Mouse (Mus musculus) heart, adult 9 months (tissue): Measurements from ENCODE around the gene Ranbp9.

Experiments used
- DNase-seq, 2 experiments: peaks; one replicate each; pipeline ENCODE4 v3.0.0; 2022; ENCODE audit warnings: low spot score in 2 of 2

Ranbp9 gene

GRCm38 (mm10) chr13:43452177-43452576 lies 28.9 kb downstream of the Ranbp9 start:
- no peak for DNase-seq

- no peak for DNase-seq
Observed at GRCm38 (mm10) chr13:43450686-43451085, 30.4 kb downstream of the Ranbp9 start.

DNA sequence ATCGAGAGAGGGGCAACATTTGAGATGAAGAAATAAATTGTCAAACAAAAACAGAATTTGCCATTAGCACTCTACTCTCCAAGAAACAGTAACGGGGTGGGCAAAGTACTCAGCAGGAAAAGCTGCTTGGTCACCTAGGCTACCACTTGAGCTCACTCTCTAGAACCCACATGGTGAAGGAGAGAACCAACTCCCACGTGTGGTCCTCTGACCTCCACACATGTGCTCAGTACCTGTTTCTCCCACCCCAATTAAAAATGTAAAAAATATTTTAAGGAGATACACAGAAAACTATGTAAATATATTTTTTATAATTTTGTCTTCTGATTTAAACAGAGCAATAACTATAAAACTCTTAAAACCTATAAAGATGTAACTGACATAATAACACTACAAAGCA lies 33.4 kb downstream of the Ranbp9 start:
- no peak for DNase-seq

DNA sequence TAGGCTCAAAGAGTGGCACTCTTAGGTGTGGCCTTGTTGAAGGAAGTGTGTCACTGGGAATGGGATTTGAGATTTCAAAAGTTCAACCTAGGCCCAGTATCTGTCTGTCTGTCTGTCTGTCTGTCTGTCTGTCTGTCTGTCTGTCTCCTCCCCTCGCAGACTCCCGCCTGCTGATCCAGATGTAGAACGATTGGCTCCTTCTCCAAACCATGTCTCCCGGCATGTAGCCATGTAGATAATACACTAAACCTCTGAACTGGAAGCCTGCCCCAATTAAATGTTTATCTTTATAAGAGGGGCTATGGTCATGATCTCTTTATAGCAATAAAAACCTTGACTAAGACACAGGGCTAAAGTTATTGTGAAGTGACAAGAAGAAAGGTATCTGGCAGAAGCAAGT lies 35.3 kb downstream of the Ranbp9 start:
- no peak for DNase-seq

GRCm38 (mm10) chr13:43444717-43445116 lies 36.4 kb downstream of the Ranbp9 start:
- no peak for DNase-seq

GRCm38 (mm10) chr13:43443706-43444105 lies 37.4 kb downstream of the Ranbp9 start:
- DNase-seq = no peak

- no peak for DNase-seq
Observed at GRCm38 (mm10) chr13:43442551-43442950, 38.5 kb downstream of the Ranbp9 start.

DNA sequence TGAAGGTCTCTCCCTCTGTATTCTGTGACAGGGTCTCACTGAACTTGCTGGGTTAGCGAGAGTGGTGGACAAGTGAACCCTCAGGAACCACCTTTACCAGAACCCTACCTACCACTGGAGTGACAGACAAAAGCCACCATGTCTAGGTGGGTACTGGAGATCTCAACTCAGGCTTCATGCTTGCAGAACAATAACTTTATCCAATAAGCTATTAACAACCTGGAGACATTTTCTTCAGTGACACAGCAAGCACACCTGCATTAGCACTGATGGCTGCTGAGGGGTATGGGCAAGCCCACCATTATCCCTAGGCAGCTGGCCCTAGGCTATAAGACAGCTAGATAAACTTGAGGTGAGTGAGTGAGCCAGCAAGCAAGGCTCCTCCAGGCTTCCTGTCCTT lies 40.7 kb downstream of the Ranbp9 start:
- DNase-seq = no peak

DNA sequence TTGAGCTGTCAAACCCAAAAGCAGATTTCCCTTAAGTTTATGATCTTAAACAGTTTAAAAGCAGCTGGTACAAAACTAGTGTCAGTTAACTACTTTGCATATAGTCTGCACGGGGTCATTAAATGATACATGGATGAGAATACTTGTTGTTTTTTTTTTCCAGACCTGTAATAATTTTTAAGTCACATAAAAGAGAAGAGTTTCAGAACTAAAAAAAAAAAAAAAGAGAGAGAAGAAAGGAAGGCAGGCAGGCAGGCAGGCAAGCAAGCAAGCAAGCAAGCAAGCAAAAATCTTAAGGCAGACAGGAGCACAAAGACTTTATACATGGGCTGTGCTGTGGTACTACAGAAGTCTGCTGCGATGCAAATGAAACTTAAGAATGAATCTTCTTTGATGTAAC lies 47.7 kb downstream of the Ranbp9 start:
- DNase-seq = no peak

GRCm38 (mm10) chr13:43428436-43428835 lies 52.6 kb downstream of the Ranbp9 start:
- DNase-seq = no peak

DNA sequence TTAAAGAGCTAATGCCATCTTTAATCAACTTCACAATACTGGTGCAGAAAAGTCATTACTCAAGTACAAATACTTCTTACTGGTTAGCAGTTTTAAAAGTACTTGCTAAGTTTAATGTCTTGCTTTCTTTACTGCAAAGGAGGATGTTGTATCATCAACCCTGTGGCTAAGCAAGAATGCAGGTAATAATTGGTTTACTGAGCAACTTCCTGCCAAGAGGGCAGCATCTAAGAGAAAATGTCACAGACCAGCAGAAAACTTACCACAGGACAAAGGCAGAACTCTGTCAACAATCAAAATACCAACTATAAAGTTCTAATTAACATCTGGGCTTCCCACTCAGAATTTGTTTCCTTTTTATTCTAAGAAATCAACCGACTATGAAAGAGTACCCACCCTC lies 65.8 kb downstream of the Ranbp9 start:
- DNase-seq = no peak

DNA sequence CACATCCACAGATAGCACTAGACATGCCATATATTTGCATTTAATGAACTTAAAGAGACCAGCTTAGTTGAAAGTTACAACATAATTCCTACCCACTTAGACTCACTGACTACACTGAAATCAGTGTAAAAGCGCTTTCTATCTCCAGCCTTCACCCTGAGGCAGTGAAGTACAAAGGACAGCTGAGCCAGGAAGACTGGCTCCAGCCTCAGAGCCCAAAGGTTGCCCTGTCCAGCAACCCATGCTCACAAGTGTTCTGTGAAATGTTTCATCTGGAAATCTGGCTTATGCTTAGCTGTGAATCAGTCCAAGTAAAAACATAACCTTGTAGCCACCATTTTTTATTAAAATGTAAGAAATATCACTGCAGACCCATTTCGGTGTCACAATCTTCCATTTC lies 67.5 kb downstream of the Ranbp9 start:
- DNase-seq = no peak

DNA sequence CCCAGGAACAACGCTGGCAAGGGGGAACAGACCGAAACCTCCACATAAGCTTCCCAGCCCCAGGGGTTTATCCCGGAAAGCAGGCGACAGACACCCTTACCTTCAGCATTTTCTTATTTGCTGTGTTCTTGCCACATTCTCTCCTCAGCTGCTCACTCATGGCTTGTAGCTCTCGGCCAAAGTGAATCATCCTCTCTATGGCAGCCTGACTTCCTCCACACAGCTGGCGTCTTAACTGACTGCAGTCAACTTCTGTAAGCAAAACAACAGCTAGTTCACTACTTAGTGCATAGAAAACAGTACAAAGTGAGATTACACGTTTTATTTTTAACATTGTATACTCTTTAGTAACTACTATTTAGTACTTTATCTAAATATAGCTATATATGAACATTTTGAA lies 68.8 kb downstream of the Ranbp9 start:
- no peak for DNase-seq

- no peak for DNase-seq
Observed at GRCm38 (mm10) chr13:43399576-43399975, 81.5 kb downstream of the Ranbp9 start.

- peak; percentile 91 to 95 for DNase-seq
Observed at GRCm38 (mm10) chr13:43398297-43399080, 82.6 kb downstream of the Ranbp9 start, which contains the start of gene Nol7. Gene Nol7 (plus strand): TSS chr13:43398390.

DNA sequence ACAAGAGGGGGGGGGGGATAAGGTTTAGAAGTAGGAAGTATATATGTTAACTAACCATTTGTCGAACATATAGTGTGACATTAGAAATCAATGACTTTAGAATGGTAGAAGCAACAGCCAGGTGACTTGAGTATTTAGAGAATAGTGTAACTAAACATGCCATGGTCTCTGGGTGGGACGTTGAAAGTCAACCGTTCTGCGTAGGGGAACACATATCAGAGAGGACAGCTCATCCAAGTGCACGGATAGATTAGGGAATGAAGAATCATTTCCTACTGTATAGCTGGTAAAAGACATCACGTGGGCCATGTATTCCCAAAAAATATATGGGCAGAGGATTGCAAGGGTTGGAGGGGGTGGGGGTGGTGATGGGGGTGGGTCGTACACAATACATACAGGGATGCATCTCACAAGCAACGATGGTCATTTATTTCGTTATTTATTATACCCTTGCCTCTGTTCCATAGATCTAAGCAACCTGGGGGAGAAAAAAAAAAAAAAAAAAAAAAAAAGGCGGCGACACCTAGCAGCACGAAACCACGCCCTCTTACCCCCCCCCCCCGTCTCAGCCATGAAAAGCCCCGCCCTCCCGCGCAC lies 83.3 kb downstream of the Ranbp9 start:
- DNase-seq = no peak

GRCm38 (mm10) chr13:43385321-43385720 lies 95.8 kb downstream of the Ranbp9 start:
- DNase-seq = no peak

DNA sequence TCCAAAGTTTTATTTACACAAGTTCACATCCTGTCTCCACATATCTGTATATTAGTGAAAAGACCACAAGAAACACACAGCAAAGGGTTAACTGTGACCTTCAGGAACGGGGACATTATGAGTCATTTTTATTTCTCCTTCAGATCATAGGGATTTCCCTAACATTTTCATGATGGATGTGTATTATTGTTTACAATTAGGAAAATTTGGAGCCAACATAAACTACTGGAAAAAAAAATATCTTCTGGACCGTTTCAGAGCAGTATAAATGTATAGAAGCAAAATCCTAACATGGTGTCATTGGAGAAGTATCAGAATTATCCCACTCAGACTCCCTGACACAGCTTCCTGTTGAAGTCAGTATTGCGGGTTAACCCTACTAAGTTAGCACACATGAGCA lies 101.1 kb downstream of the Ranbp9 start:
- DNase-seq = no peak

- peak; percentile 28 to 56 for DNase-seq
Observed at GRCm38 (mm10) chr13:43374918-43375432, 106.1 kb downstream of the Ranbp9 start.

DNA sequence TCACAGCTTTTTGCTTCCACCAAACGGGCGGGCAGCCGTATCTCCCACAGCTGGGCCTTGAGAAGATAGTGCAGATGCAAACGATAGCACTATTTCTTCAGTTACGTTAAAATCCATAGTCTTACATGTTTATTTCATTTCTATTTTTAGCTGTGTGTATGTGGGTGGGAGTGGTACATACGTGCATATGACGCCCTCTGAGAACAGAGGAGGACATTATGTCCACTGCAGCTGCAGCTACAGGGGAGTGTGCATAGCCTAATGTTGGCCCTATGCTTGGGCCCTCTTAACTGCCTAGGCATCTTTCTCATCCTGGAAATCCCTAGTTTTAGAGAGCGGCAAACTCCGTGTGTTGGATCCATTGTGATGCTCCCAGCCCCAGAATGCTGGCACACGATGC lies 106.9 kb downstream of the Ranbp9 start:
- no peak for DNase-seq

GRCm38 (mm10) chr13:43372892-43373291 lies 108.2 kb downstream of the Ranbp9 start:
- DNase-seq = no peak

DNA sequence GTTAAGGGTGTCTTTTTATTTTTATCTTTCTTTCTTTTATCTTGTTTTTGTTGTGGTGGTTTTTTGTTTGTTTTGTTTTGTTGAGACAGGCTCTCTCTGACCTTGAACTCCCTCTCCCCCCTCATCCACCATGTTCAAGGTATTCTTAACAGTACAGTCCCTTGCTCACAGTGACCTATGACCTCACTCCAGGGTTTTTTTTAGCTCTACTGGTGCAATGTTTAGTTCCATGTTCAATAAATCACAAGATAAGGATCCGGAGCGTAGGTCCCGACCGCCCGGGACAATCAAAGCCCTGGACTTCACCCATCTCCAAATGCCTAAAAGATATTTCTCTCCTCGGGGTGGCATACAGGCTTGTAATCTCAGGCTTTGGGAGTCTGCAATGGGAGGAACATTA lies 111.0 kb downstream of the Ranbp9 start:
- DNase-seq = no peak

DNA sequence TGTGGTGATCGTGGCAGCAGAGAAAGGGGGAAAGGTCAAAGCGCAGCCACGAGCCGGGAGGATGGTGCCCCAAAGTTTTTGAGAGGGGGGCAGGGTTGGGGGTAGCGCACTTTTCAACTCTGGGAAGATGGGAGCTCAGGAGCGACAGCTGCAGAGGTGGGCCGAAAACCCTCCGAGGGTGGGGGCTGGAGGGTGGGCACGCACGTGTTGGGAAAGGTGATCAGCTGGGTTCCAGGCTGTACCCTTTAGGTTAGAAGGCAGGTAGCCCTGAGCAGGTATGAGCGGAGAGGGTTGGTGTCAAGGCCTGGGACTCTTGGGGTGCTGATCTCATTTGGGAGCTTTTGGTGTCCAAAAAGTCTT lies 115.3 kb downstream of the Ranbp9 start:
- DNase-seq = no peak
